Mouse (Mus musculus) liver, embryonic 13.5 days (tissue): ENCODE measurements around the gene Kcnh2. TPM values are rescaled to one million over a fixed set of nuclear protein-coding genes. Genes with fewer than 3 reads are reported as not detected.

Source experiments
- ATAC-seq: fragments of 200-750 bp; cut with Nextera tagmentation; 2 replicates; pipeline ENCODE4 v1.8.0; 2017; ENCODE audit warnings: low read depth, mild to moderate bottlenecking, moderate number of reproducible peaks, moderate library complexity
- DNase-seq: peaks from one replicate; pipeline ENCODE4 v3.0.0; 2022
- H3K27ac ChIP-seq: fragments of 300-500 bp; sonication (generic); 2 replicates; pipeline ENCODE4 v1.5.1; 2015; ENCODE audit warnings: moderate library complexity, mild to moderate bottlenecking, inconsistent platforms
- H3K27me3 ChIP-seq: fragments of 300-500 bp; sonication (generic); 2 replicates; pipeline ENCODE4 v1.6.1; 2015; ENCODE audit warnings: mild to moderate bottlenecking, inconsistent platforms
- H3K36me3 ChIP-seq: fragments of 300-500 bp; sonication (generic); 2 replicates; pipeline ENCODE4 v1.6.1; 2015; ENCODE audit warnings: mild to moderate bottlenecking, inconsistent platforms
- H3K4me1 ChIP-seq: fragments of 300-500 bp; sonication (generic); replicated peaks from 2 replicates; pipeline ENCODE4 v1.6.1; 2015; ENCODE audit warnings: inconsistent platforms
- H3K4me2 ChIP-seq: fragments of 300-500 bp; sonication (generic); 2 replicates; pipeline ENCODE4 v1.6.1; 2015; ENCODE audit warnings: inconsistent platforms, mild to moderate bottlenecking, moderate library complexity
- H3K4me3 ChIP-seq: fragments of 300-500 bp; sonication (generic); replicated peaks from 2 replicates; pipeline ENCODE4 v1.5.1; 2015; ENCODE audit warnings: mild to moderate bottlenecking, inconsistent platforms
- H3K9ac ChIP-seq: fragments of 300-500 bp; sonication (generic); 2 replicates; pipeline ENCODE4 v1.6.1; 2015; ENCODE audit warnings: mild to moderate bottlenecking, inconsistent platforms
- H3K9me3 ChIP-seq: fragments of 300-500 bp; sonication (generic); replicated peaks from 2 replicates; pipeline ENCODE4 v1.6.1; 2016; ENCODE audit warnings: inconsistent platforms
- WGBS: fragments of 180-500 bp; shearing (Covaris S2); methylation state at CpG from one replicate; pipeline ENCODE4 v1.1.7; 2015; ENCODE audit not compliant: insufficient replicate concordance; 5-methylcytosine and 5-hydroxymethylcytosine counted together
- polyA plus RNA-seq: library from polyadenylated mRNA; unstranded; fragments of >200 nt; fragmentation: Nextera tagmentation; extraction: Ambion mirVana; gene quantifications from 2 replicates; pipeline ENCODE4 v1.2.1, GENCODE M21; 2015

Gene Kcnh2
- polyA plus RNA-seq, 1 experiment from 2014 or later = 0.20 TPM

DNA sequence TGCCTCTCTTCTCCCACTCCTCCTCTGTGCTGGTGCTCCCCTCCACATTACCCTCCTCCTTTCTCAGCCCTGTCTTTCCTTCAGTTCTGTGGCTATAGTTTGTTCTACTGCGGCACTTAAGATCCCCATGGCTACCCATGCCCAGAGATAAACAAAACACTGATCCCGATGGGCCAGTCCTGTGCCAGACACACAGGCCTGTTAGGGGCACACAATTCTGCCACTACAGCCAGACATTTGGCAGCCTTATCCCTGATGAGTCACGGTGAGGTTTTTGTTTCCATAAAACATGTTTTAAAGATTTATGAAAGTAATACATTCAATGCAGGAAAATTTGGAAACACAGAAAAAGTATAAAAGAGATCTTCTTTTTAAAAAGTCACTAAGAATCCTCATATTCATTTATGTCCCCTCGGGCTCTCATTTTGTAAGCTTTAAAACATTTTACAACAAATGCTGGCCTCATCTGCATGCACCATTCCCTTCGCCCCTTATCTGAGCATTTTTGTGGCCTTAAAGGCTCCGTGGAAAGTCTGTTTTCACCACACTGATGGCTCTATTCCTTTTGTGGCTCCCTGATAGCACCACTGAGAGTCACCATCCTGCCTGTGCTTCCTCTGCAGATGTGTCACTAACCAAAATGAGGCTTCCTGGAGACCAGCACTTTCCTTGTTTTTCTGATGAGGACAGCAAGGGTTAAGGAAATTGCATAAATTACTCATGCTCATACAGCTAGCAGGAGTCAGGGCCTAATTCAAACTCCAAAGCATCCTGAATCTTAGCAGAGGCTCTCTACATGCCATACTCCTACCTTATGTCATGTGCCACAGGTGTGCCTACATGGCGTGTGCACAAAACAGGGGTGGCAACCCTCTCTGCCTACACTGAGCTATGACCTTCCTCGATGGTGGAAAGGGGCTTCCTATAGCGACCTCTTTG is 77.5 kb downstream of the Kcnh2 start:
- Histone ChIP-seq H3K4me3 (no peak overlapping the region), H3K4me2 (no peak overlapping the region), H3K36me3 (no peaks in the 10 kb centered on the region), H3K9ac (no peak overlapping the region), H3K9me3 (no peaks in the 10 kb centered on the region), H3K4me1 (no peaks in the 10 kb centered on the region), H3K27me3 (0 out of 2 replicates have a peak, but pooled peaks cover 4% of the 10 kb centered on the region), H3K27ac (no peak overlapping the region)
- DNase-seq (no peak), ATAC-seq (no peak)
- WGBS = 41% methylated on average over 9 of the region's 9 CpGs

DNA sequence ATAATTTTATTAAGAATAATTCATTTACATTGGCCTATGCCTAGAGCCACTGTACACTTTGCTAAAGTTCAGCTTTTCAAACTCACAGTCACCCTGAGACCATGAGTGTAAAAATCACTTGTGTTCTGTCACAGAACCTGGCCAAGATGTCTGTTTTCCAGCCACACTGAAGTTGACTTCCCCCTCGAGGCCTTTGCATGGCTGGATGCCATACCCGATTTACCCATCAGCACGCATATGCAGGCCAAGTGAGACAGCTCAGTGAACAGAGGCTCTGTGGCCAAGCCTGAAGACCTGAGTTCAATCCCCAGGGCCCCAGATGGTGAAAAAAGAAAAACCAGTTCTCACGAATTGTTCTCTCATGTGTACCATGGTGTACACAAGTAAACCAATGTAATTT is 80.5 kb downstream of the Kcnh2 start:
- Histone ChIP-seq H3K27me3 (no peaks in the 10 kb centered on the region), H3K27ac (no peak overlapping the region), H3K9me3 (no peaks in the 10 kb centered on the region), H3K9ac (no peak overlapping the region), H3K4me3 (no peak overlapping the region), H3K4me1 (no peaks in the 10 kb centered on the region; the same call in 1 of the 2 replicates), H3K36me3 (no peaks in the 10 kb centered on the region), H3K4me2 (no peak overlapping the region)
- no peak for ATAC-seq
- WGBS = 48% methylated on average over 4 of the region's 4 CpGs
- no peak for DNase-seq

Other genes with a start within 250 kb of the Kcnh2 start
- gene Nupl2, start 186.6 kb downstream of the Kcnh2 start, polyA plus RNA-seq = 8.9 and 9.1 TPM in 2 replicates
- gene Nos3, start 13.2 kb upstream of the Kcnh2 start, polyA plus RNA-seq = 2.5 and 2.7 TPM in 2 replicates
- 0.56 and 0.60 TPM in 2 replicates for gene Atg9b, start 40.5 kb upstream of the Kcnh2 start, polyA plus RNA-seq
- gene Abcb8, start 42.1 kb upstream of the Kcnh2 start, polyA plus RNA-seq = 30.2 and 30.5 TPM in 2 replicates
- not detected in 2 replicates for gene Asic3, start 61.8 kb upstream of the Kcnh2 start, polyA plus RNA-seq
- gene Cdk5, start 71.9 kb upstream of the Kcnh2 start, polyA plus RNA-seq = 10.9 and 11.3 TPM in 2 replicates
- gene Slc4a2, start 72.2 kb upstream of the Kcnh2 start, polyA plus RNA-seq = 9.0 and 10.8 TPM in 2 replicates
- 56.0 and 59.0 TPM in 2 replicates for gene Fastk, start 93.7 kb upstream of the Kcnh2 start, polyA plus RNA-seq
- gene Tmub1, start 96.2 kb upstream of the Kcnh2 start, polyA plus RNA-seq = 5.8 and 7.3 TPM in 2 replicates
- gene Agap3, start 100.6 kb upstream of the Kcnh2 start, polyA plus RNA-seq = 9.0 and 10.3 TPM in 2 replicates
- gene Gbx1, start 175.6 kb upstream of the Kcnh2 start, polyA plus RNA-seq = 0.02 TPM in 1 of 2 replicates, not detected in the other
- 0.10 and 0.15 TPM in 2 replicates for gene Asb10, start 189.4 kb upstream of the Kcnh2 start, polyA plus RNA-seq
- not detected in 2 replicates for gene 4931409K22Rik, start 205.2 kb upstream of the Kcnh2 start, polyA plus RNA-seq
- gene Abcf2, start 225.9 kb upstream of the Kcnh2 start, polyA plus RNA-seq = 72.6 and 81.6 TPM in 2 replicates
- gene Chpf2, start 235.1 kb upstream of the Kcnh2 start, polyA plus RNA-seq = 11.8 and 12.7 TPM in 2 replicates